Mouse (Mus musculus): ENCODE results near the gene Dhx9.

GRCm38 (mm10) chr1:153432329-153432728, 55.1 kb downstream of the Dhx9 start:
- TF ChIP-seq CTCF (IDR thresholded peaks at IDR 0.05; ENCODE audit: extremely low read depth, insufficient read length, insufficient replicate concordance, low read depth, low read length): no peak
- no peak for TF ChIP-seq POLR2A (IDR thresholded peaks at IDR 0.05; ENCODE audit: low read depth, low read length)

All from small intestine, adult 2 months (tissue).